Mouse (Mus musculus): Measurements from ENCODE around the gene Fh1.

Gene Fh1

GRCm38 (mm10) chr1:175619814-175620431, 5.5 kb downstream of the Fh1 start, which contains the start of gene Kmo:
TSS of gene Kmo (plus strand) at chr1:175620381.
- DNase-seq (ENCODE audit: low spot score in 2 of 2), result no peak

GRCm38 (mm10) chr1:175614992-175615391, 10.4 kb downstream of the Fh1 start:
- DNase-seq (ENCODE audit: low spot score in 2 of 2), result no peak

- DNase-seq (ENCODE audit: low spot score in 2 of 2), result no peak
These were observed 16.7 kb downstream of the Fh1 start for GRCm38 (mm10) chr1:175608708-175609107.

- no peak for DNase-seq (ENCODE audit: low spot score in 2 of 2)
These were observed 17.4 kb downstream of the Fh1 start for GRCm38 (mm10) chr1:175607838-175608585.

DNA sequence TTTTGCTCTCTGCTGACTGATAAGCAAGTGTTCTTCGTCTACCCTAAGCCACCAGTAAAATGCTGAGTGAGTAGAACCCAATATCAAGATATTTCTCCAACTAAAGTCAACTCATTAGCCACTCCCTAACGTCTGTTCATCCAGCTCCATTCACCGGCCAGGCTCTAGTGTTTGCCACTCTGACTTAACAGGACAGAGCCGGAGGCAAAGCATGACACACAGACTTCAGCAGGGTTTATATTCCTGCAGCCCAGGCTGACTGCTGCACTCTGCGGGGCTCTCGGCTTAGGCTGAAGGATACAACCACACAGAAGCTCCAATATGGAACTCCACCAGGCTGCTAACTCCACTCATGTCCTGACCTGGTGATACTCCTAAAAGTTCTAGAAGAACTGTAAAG, 18.1 kb downstream of the Fh1 start:
- no peak for DNase-seq (ENCODE audit: low spot score in 2 of 2)

DNA sequence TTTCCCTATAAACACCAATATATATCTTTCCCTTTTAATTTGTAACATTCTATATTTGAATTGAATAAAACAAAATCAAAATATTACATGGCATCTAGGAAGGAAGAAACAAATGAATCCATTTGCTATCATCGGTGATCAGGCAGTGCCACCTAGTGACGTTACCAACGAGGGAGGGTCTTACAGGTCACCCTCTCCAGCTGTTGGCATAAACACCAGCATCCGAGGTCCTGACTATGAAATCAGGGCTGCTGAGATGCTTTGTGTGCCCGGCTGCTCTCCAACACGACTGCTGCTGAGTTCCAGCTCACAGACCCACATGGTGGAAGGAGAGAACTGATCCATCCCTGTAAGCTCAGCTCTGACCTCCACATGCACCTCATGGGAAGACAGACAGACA, 22.0 kb downstream of the Fh1 start:
- DNase-seq (ENCODE audit: low spot score in 2 of 2), result no peak

GRCm38 (mm10) chr1:175602231-175602630, 23.2 kb downstream of the Fh1 start:
- no peak for DNase-seq (ENCODE audit: low spot score in 2 of 2)

DNA sequence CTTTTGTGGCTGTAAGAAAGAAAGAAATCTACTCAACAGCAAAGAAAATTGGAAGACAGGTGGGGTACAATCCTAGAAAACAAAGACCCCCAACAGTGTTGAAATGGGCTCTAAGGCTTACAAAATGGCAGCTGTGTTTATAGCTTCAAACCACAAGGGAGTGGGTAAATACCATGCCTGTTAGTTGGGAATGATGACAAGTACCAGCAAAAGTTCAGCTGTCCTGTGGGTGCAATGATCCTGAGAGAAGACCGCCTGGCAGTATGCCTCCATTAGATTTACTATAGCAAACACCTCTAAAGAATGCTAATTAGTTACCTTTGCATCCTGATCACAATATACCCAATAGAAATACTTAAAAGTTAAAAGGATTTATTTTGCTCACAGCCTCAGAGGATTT, 32.6 kb downstream of the Fh1 start:
- no peak for DNase-seq (ENCODE audit: low spot score in 2 of 2)

DNA sequence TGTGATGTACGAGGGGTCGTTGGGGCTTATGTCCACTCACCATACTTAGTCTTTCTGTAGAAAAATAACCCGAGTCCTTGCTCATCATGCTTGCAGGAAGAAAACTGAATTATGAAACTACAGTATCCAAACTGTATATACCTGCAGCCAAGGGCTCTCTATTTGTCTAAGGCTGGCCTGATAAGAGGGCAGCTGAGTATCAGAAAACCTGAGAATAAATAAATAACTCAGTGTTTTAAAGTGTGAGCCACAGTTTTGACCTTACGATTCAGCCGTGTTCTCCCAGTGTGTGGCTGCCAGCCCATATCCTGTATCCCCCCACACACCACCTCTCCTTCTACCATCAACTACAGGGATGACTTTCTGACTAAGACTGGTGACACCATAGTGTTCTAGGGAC, 38.8 kb downstream of the Fh1 start:
- no peak for DNase-seq (ENCODE audit: low spot score in 2 of 2)

DNA sequence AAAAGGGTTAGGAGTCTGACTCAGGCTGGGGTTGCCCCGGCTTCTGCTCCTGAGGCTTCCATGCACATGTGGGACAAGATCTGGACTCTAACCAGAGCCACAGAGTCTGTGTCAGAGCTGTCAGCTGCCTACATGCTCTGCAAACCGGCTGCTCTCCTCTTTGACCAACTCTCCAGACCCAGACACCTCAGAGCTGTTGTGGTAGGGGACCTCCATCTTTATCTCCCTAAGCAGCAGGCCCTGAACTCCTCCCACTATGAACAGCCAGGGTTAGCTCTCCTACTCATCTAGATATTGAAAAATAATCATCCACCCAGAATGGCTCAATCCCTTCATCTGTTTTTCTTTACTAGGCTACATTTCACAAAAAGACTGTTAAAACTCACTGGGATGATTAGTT, 40.2 kb downstream of the Fh1 start:
- no peak for DNase-seq (ENCODE audit: low spot score in 2 of 2)

GRCm38 (mm10) chr1:175582799-175583198, 42.6 kb downstream of the Fh1 start:
- no peak for DNase-seq (ENCODE audit: low spot score in 2 of 2)

DNA sequence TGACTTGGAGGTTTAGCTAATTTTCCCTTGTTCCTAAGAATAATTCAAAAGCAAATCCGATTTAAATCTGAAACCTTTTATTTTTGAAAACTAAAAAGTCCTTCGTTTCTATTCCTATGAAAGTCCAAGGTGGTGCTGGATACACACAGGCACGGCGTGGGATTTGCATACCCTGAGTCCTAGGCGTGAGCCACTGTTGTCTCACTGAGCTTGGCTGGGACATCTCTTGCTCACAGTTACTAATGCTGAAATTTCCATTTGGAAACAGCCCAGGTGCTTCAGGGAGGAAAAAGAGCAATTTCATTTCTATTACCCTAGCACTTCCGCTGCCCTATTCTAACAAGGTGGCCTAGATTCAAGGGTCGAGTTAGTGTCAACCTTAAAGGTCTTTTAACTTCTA, 45.1 kb downstream of the Fh1 start:
- DNase-seq (ENCODE audit: low spot score in 2 of 2), result no peak

DNA sequence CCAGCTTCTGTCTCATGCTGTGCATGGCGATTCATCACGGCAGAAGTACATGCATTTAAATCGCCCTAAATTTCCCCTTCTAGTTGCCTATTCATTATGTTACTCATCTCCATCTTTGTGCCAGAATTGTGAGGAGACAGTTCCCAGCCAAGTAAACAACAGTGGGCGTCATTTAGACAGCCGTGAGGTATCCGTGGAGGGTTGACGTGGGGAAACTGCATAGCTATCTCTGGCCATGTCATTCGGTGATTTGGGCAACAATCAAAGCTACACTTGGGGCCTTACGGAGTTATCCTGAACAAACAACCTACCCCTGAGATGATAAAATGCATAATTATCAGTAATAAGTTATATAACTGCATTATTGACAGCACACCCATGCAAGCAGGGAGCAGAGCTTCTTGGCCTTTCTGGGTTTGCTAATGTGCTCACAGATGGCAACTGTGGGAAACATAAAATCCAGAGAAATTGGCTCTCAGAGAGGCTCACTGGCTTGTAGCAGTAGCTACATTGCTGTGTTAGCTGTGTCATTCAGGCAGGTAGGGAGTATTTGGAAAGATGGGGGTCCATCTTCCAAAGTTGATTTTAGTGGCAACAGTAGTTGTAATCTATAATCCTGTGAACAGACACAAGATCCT, 45.7 kb downstream of the Fh1 start:
- no peak for DNase-seq (ENCODE audit: low spot score in 2 of 2)

GRCm38 (mm10) chr1:175578425-175579096, 46.9 kb downstream of the Fh1 start:
- DNase-seq (ENCODE audit: low spot score in 2 of 2), result no peak

GRCm38 (mm10) chr1:175574129-175574528, 51.3 kb downstream of the Fh1 start:
- DNase-seq (ENCODE audit: low spot score in 2 of 2), result no peak

DNA sequence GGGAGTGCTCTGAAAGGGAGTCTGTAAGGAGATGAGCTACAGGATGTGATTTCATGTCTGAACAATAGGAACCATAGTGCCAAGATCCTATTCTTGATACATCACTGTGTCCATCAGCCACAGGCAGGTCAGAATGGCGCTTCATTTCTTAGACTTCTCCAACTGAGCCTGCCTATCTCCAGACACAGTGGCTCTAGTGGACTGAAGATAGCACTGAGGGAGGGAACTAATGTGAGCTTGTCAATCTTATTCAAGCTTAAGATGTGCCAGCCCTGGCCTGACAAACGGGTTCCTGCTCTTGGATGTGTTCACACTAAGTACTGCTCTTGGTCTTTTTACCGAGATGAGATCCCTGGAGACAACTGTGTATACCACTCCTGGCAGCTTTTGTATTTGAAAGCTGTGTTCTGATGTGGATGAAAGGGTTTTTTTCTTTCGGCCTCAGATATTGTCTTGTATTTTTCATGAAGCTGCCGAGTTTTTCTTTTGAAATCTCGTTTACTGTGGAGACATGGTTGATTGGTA, 59.8 kb downstream of the Fh1 start:
- no peak for DNase-seq (ENCODE audit: low spot score in 2 of 2)

- DNase-seq (ENCODE audit: low spot score in 2 of 2), result no peak
These were observed 61.1 kb downstream of the Fh1 start for GRCm38 (mm10) chr1:175564321-175564720.

- DNase-seq (ENCODE audit: low spot score in 2 of 2), result no peak
These were observed 63.1 kb downstream of the Fh1 start for GRCm38 (mm10) chr1:175562379-175562778.

DNA sequence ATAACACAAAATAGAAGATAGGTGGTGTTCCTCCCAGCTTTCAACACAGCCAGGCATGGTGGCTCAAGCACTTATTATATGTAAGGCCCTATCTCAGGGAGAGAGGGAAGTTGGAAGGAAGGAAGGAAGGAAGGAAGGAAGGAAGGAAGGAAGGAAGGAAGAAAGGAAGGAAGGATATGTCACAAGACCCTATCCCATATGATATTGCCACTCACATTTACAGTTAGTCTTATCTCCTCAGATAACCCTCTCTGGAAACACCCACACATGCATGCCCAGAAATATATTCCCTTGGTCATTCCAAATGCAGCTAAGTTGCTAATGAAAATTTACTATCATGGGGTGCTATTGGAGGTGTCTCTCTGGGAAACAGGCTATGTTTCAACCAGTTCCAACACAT, 63.6 kb downstream of the Fh1 start:
- DNase-seq (ENCODE audit: low spot score in 2 of 2), result no peak

GRCm38 (mm10) chr1:175554641-175555040, 70.8 kb downstream of the Fh1 start:
- no peak for DNase-seq (ENCODE audit: low spot score in 2 of 2)

DNA sequence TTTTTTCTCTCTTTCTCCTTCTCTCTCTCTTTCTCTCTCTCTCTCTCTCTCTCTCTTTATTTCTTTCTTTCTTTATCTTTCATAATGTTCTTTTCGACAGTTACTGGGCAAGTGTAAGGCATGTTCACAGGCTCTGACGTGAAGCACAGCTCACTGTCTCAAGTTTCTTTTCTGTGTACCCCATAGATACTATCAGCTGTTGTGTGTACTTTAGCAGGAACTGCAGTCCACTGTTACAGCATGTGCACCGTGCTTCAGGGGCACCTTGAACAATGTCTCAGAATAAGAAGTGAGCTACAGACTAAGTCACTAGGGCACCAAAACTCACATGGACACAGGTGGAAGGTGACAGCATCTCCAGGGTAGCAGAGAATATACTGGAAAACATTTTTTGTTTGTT, 73.0 kb downstream of the Fh1 start:
- no peak for DNase-seq (ENCODE audit: low spot score in 2 of 2)

DNA sequence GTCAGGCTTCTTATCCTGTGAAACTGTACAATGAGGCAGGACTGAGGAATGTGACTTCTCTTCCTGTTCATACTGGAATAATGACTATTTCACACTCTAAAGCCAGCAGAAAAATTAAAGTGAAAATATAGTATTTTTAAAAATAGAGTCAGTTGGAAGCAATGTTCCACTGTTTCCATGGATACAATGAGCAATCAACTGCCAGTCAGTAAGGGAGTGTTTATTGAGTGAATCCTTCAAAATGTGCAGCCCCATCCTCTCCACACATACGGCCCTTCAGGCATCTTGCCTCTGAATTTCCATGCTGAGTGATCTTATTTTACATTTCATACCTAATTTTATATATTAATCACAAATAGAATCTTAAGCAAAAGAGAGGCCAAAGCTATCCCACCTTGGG, 74.8 kb downstream of the Fh1 start:
- no peak for DNase-seq (ENCODE audit: low spot score in 2 of 2)

Measured in urinary bladder, postnatal 4 days (tissue).